Mouse (Mus musculus): ENCODE data around the gene Wdr75.

Gene Wdr75

DNA sequence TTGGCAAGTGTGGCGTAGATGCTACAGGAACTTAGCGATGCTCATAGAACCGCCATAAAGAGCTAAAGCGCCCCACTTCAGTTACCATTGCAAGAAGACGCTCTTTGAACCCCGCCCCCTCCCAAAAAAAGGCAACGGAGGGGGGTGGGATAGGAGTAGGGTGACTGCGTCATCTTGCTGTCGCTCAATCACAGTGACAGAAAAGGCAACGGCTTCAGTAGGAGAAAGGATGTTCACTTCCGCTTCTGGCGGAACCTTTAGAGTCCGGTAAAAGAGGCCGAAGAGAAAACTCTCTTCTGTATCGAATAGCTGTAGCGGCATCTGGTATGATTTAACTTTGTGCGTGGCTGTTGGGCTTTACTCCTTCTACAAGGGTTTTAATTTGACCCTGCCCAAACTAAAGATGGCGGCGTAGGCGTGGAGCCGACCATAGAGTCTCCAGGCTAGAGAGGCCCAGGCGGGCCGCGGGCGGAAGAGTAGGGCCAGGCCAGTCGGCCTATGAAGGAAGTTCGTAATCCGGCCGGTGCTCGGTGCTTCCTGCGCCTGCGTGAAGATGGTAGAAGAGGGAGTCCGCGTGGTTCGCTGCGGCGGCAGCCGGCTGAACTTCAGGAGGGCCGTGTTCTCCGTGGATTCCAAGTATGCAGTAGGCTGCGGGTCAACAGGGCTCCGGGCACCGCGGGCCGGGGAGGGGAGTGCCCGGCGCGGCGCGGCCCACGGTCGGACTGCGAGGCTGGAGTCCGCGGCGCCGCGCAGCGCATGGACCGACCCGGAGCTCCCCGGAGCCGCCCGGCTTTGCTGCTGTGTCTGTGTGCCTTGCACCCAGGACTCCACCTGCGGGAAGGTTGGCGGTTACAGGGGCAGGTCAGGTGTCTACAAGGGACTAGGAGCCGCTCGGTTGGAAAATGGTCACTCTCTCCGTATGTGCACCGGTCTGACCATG is at the start of gene Wdr75:
Wdr75 (plus strand) TSS at position 198 of the 940 bp plus-strand sequence.
- DNase-seq, result peak; percentile 95

DNA sequence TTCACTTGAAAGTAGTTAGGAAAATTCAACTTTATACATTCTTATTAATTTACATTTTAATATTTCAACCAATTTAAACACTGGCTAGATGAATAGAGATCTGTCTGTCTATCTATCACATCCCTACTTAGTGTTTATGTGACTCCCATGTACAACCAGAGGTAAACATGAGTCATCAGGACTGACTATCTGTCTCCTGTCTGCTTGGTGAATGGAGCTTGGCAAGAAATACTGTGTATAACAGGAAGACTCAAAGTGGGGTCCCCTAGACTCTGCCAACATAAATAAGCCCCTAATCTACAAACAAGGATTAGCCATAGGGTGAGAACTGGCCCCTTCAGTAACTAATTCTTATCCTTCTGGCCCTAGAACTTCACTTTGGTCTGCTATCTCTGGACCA is 39.1 kb upstream of the Wdr75 start:
- DNase-seq, result no peak

GRCm38 (mm10) chr1:45756707-45757106 is 38.3 kb upstream of the Wdr75 start:
- DNase-seq, result no peak

- no peak for DNase-seq
Observed at GRCm38 (mm10) chr1:45758011-45758410, 37.0 kb upstream of the Wdr75 start.

DNA sequence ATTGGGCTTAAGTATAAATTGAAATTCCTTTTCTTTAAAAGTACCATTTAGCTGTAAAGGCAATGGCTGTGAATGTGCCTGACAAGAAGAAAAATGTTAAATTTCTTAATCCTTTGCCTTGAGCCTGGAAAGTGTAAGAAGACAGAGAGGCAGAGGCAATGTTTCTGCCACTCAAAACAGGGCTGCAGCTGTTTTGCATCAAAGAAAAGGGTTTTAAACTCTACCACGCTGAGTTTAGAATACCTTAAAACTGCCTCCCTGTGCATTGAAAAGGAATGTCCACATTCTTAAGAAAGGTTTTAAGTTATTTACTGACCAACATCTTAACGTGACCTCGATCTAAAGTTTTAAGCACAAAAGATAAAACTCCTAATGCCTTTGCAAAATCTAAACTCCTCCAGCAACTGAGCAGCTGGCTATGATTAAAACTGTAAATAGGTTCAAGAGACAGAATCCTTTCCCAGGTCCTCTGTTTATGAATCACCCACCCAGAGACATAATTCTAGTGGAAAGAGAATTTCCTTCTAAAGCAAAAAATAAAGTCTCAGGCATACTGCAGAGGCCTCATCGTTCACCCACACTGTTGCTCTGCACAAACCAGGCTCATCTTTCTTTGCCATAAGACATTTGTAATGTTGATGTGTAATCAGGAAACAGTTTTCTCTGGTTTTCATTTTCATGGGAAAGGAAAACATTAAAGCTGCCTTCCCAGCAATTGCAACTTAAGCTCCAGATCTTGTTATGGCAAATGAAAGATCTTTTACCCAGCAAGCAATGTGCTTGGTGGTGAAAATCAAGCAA is 34.1 kb upstream of the Wdr75 start:
- DNase-seq, result peak; percentile 70

DNA sequence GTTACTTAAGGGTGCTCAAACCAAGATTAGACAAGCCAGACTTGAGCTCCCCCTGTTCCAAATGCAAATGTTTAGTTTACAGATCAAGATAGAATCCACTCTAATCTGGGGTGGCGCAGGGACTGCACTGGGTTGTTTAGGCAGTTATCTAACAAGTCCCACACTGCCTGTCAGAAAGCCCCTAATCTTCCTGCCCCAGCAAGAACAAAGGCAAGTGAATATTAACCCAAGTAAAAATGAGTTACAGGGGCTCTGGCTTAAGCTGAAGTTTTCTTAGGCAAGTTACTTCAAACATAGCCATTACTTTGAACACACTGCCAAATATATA is 33.5 kb upstream of the Wdr75 start:
- peak; percentile 46 for DNase-seq

DNA sequence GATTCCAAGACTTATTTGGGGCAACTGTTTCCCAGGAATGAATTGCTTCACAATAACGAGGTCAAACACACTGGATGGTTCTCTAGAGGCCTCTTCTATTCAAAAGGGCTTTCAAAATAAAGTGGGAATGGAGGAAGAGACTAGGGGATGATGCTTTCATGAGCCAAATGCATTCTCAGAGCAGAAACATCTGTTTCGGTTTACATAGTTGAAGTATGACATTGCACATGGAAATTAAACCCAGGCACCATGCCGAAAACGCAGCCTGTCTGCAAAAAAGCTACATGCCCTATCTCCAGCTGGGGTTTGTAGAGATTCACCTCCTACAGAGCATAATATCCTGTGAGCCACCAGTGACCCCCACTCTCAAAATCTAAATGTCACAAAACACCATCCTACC is 29.3 kb upstream of the Wdr75 start:
- DNase-seq, result peak; percentile 75

DNA sequence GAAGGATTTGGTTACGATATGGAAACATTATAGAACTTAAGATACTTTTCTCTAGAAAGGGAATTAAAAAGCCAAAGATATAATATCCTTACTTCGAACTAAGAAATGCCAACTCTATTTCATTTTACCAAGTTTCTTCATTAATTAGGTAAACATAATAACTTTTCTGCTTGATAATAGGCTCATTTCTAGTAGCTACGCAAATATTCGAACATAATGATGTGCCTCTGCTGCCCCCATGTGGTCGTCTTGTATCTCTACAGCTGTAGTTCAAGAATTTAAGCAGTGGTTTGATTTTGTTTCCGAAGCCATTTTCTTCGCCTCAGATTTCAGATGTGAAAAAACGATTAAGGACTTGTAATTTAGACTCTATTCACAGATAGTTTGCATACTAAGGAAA is 28.8 kb upstream of the Wdr75 start:
- DNase-seq, result peak; percentile 86

DNA sequence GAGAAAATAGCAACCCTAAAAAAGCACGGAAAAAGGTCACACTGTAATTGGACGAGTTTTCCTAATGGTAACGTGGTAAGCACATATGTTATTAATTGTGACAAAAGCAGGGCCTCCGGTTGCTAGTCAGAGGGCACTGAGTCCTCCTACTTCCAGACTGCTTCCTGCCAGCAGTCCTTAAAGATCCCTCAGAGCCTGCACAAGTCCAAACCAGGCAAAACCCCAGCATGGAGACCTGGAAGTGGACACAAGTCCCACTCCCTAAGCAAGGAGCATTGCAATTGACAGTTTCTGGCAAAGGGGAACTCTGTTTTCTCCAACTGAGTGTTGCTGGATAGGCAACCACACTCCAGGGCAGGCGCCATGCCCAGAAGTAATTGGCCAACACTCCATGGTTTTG is 27.4 kb upstream of the Wdr75 start:
- DNase-seq, result peak; percentile 56

GRCm38 (mm10) chr1:45769321-45769720 is 25.6 kb upstream of the Wdr75 start:
- no peak for DNase-seq

DNA sequence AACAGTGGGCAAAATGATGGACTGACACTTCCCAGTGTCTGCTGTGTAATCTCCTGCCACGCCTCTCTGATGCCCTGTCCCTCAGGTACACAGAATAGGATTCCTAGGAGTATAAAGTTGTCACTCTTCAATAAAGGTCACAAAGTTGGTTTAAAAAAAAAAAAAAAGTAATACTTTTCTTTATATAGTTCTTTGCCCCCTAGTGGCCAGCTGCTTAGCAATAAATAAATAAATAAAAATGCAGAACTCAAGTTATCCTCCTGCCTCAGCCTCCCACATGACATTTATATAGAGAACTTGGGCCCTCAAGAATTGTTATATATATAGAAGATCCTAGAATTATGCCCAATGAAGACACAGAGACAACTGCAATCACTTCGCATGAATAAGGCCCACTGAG is 24.9 kb upstream of the Wdr75 start:
- DNase-seq, result no peak

- DNase-seq, result no peak
Observed at GRCm38 (mm10) chr1:45780606-45781288, 14.2 kb upstream of the Wdr75 start.

- peak; percentile 72 for DNase-seq
Observed at GRCm38 (mm10) chr1:45816889-45817288, 21.9 kb downstream of the Wdr75 start.

DNA sequence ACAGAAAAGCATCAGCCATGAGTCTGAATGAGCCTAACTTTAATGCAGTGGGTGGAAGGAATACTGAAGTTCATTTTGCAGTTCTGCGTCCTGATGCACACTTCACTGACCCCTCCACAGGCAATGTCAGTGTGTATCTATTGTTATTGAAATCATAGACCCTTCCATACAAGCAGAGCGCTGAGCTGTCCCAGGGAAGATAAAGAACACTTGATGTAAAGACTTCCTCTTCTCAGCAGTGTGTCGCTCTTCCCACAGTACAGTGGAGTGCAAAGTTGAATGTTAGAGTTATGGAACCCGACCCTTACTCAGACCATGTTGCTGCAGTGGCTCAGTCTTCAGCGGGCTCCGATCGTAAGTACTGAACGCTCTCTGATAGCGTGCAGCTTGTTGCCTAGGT is 23.6 kb downstream of the Wdr75 start:
- DNase-seq, result no peak

- no peak for DNase-seq
Observed at GRCm38 (mm10) chr1:45824441-45824840, 29.5 kb downstream of the Wdr75 start.

- peak; percentile 74 for DNase-seq
Observed at GRCm38 (mm10) chr1:45825140-45825539, 30.2 kb downstream of the Wdr75 start.

DNA sequence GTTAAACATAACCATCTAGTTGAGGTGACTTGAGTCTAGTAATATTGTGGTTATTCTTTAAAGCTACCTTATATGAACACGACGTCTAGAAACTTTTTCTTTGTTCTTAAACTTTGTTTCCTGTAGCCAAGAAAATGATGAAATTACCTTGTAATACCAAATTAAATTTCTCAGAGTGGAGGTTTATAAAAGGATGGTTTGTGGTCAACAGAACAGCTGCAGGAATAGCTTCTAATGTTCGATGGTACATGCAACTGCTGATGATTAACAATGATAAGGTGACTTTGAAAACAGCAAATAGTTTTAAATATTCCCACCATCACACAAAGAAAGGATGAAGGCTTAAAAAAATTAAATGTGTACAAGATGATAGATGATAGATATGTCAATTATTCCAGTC is 30.7 kb downstream of the Wdr75 start:
- DNase-seq, result no peak

- DNase-seq, result no peak
Observed at GRCm38 (mm10) chr1:45826148-45826547, 31.2 kb downstream of the Wdr75 start.

GRCm38 (mm10) chr1:45826796-45827195 is 31.8 kb downstream of the Wdr75 start:
- no peak for DNase-seq

GRCm38 (mm10) chr1:45830453-45831206 is 35.7 kb downstream of the Wdr75 start:
- DNase-seq, result no peak

DNA sequence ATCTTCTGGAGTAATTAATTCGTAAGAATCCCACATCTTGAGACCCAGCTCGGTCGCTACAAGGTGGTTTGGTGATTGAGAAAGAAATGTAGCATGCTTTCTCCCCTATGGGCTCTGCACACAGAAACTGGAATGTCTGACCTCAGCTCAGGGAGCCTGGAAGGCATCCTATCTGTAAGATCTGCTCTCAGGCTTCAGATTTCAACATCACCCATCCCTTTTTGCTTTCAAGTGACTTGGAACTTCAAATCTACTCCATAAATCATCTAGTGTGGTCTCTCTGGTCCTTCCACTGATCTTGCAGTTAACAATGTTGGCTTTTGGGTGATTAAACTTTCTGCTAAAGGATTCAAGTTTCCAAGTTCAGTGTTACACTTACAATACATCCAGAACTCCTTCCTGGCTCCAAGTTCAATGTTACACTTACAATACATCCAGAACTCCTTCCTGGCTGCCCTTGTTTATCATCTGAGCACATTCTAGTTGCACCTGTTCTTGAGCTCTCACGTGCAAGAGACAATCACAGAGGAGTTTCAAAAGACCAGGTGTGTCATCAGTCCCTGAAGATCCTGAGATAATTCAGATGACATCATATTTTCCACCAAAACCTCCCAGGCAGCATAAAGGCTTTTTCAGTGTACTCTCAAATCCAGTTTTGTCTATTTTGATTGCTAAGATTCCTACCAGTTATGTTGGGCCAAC is 40.5 kb downstream of the Wdr75 start:
- no peak for DNase-seq

GRCm38 (mm10) chr1:45837736-45838135 is 42.8 kb downstream of the Wdr75 start:
- DNase-seq, result no peak

Measured in embryo, embryonic 11 days (tissue).